In the genomic region with DNA sequence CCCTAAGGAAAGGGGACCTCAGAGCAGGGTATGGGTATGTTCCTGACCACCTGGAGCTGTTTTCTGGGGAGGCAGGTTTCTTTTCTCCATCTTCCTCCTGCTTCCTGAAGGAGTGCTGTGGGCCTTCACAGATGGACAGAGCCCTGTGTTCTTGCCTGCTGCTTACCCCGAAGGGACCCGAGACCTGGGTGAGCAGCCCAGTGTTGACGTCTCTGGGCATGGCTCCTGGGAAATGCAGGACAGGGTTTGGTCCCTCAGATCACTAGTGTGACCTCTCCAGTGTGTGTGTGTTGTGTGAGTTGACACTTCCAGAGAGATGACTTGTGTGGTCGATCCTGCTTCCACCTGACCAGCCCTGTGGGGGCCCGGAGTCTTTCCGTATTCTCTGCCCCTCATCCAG, we compare ENCODE assay signal across 8 mouse cellular contexts. TPM values are rescaled to one million over a fixed set of nuclear protein-coding genes. Genes with fewer than 3 reads are reported as not detected.
DNase-seq lines count a peak whose midpoint lies in the region; ATAC-seq lines count a peak whose summit lies in the region.

No protein-coding gene starts in this region.

- no peak overlapping the region for H3K9ac ChIP-seq in heart, embryonic 15.5 days
- no peak overlapping the region; the same call in 1 of the 2 replicates for H3K9ac ChIP-seq in embryonic facial prominence, embryonic 11.5 days (replicated peaks; ENCODE audit: low read length)
- peak overlapping the region; percentile 94 for H3K9ac ChIP-seq in hindbrain, embryonic 14.5 days
- H3K9ac ChIP-seq in midbrain, embryonic 15.5 days, result peak overlapping the region; percentile 91

- peaks cover 27% of the 10 kb centered on the region for H3K4me1 ChIP-seq in heart, embryonic 15.5 days (replicated peaks)
- peaks cover 4% of the 10 kb centered on the region; the same call in 1 of the 2 replicates for H3K4me1 ChIP-seq in embryonic facial prominence, embryonic 11.5 days (ENCODE audit: control insufficient read depth, insufficient read depth, low read length)
- H3K4me1 ChIP-seq in hindbrain, embryonic 14.5 days (replicated peaks; ENCODE audit: control insufficient read depth, insufficient read depth, low read length), result peaks cover 38% of the 10 kb centered on the region
- peaks cover 36% of the 10 kb centered on the region for H3K4me1 ChIP-seq in midbrain, embryonic 15.5 days

- no peak overlapping the region for H3K27ac ChIP-seq in heart, embryonic 15.5 days
- H3K27ac ChIP-seq in embryonic facial prominence, embryonic 11.5 days (replicated peaks; ENCODE audit: low read depth, low read length), result no peak overlapping the region
- no peak overlapping the region for H3K27ac ChIP-seq in hindbrain, embryonic 14.5 days
- no peak overlapping the region for H3K27ac ChIP-seq in midbrain, embryonic 15.5 days

- 92% methylated on average over 6 of the region's 6 CpGs for WGBS in heart, embryonic 15.5 days
- WGBS in embryonic facial prominence, embryonic 11.5 days, result 91% methylated on average over 6 of the region's 6 CpGs
- WGBS in hindbrain, embryonic 14.5 days, result 89% methylated on average over 6 of the region's 6 CpGs
- 82% methylated on average over 6 of the region's 6 CpGs for WGBS in midbrain, embryonic 15.5 days

- H3K36me3 ChIP-seq in heart, embryonic 15.5 days, result no peaks in the 10 kb centered on the region
- H3K36me3 ChIP-seq in embryonic facial prominence, embryonic 11.5 days (replicated peaks; ENCODE audit: control insufficient read depth, insufficient read depth, low read depth, low read length), result no peaks in the 10 kb centered on the region
- H3K36me3 ChIP-seq in hindbrain, embryonic 14.5 days (replicated peaks; ENCODE audit: control insufficient read depth, insufficient read depth), result peaks cover 23% of the 10 kb centered on the region
- no peaks in the 10 kb centered on the region for H3K36me3 ChIP-seq in midbrain, embryonic 15.5 days (replicated peaks)

- peak overlapping the region; percentile 99 for H3K4me2 ChIP-seq in heart, embryonic 15.5 days
- H3K4me2 ChIP-seq in embryonic facial prominence, embryonic 11.5 days (ENCODE audit: low read depth, low read length), result peak overlapping the region; percentile 99
- H3K4me2 ChIP-seq in hindbrain, embryonic 14.5 days (replicated peaks), result peak overlapping the region; percentile 84
- H3K4me2 ChIP-seq in midbrain, embryonic 15.5 days, result peak overlapping the region; percentile 77

- H3K9me3 ChIP-seq in heart, embryonic 15.5 days (replicated peaks), result no peaks in the 10 kb centered on the region
- no peaks in the 10 kb centered on the region for H3K9me3 ChIP-seq in embryonic facial prominence, embryonic 11.5 days (replicated peaks; ENCODE audit: control insufficient read depth, low read length)
- no peaks in the 10 kb centered on the region for H3K9me3 ChIP-seq in hindbrain, embryonic 14.5 days (ENCODE audit: control insufficient read depth, low read length)
- no peaks in the 10 kb centered on the region for H3K9me3 ChIP-seq in midbrain, embryonic 15.5 days

- intact Hi-C loops in heart, postnatal 14 days (cut with DNase I), result no loop called here

- ATAC-seq in heart, embryonic 15.5 days (replicated peaks; ENCODE audit: insufficient number of reproducible peaks, insufficient read depth, low FRiP score, low read depth), result no peak
- no peak for ATAC-seq in embryonic facial prominence, embryonic 11.5 days (replicated peaks; ENCODE audit: insufficient number of reproducible peaks, low FRiP score, low TSS enrichment, low read depth)
- no peak for ATAC-seq in hindbrain, embryonic 14.5 days (ENCODE audit: low FRiP score)
- no peak for ATAC-seq in midbrain, embryonic 15.5 days (replicated peaks)

- H3K27me3 ChIP-seq in heart, embryonic 15.5 days, result peaks cover 17% of the 10 kb centered on the region
- peaks cover 15% of the 10 kb centered on the region for H3K27me3 ChIP-seq in embryonic facial prominence, embryonic 11.5 days (ENCODE audit: control insufficient read depth, insufficient read depth, low read length)
- H3K27me3 ChIP-seq in hindbrain, embryonic 14.5 days (ENCODE audit: control insufficient read depth, insufficient read depth, low read length), result peaks cover 11% of the 10 kb centered on the region
- H3K27me3 ChIP-seq in midbrain, embryonic 15.5 days (replicated peaks), result no peaks in the 10 kb centered on the region

- no peak overlapping the region for H3K4me3 ChIP-seq in heart, embryonic 15.5 days
- H3K4me3 ChIP-seq in embryonic facial prominence, embryonic 11.5 days (ENCODE audit: low read depth, low read length), result peak overlapping the region; percentile 79; the same call in 1 of the 2 replicates
- peak overlapping the region; percentile 89 for H3K4me3 ChIP-seq in hindbrain, embryonic 14.5 days (replicated peaks; ENCODE audit: low read length)
- H3K4me3 ChIP-seq in midbrain, embryonic 15.5 days, result peak overlapping the region; percentile 84

- no peak for DNase-seq in heart, postnatal 14 days
- DNase-seq in embryonic facial prominence, embryonic 11.5 days (ENCODE audit: low spot score), result no peak
- DNase-seq in hindbrain, embryonic 14.5 days (ENCODE audit: low spot score), result no peak
- DNase-seq in right cerebral cortex, postnatal 4 days, result no peak
- DNase-seq in urinary bladder, postnatal 36 days (ENCODE audit: low spot score in 2 of 2), result no peak
- no peak for DNase-seq in frontal cortex, postnatal 36 days (ENCODE audit: low spot score in 2 of 2)

RNA-seq across cellular contexts. Expression of a gene that starts 3.2 kb away (rescaled TPM):
- 4.8 and 7.9 TPM in 2 replicates for polyA plus RNA-seq in heart, embryonic 15.5 days (2015; fragmentation: Nextera tagmentation; extraction: Ambion mirVana)
- 1 to 10 TPM; 8.6 to 9.9 TPM for total RNA-seq in heart, postnatal 14 days (2021)
- polyA plus RNA-seq in embryonic facial prominence, embryonic 11.5 days (2014; fragmentation: Nextera tagmentation; extraction: Ambion mirVana), result 5.3 and 8.0 TPM in 2 replicates
- 39.5 and 41.9 TPM in 2 replicates for polyA plus RNA-seq in hindbrain, embryonic 14.5 days (2014; fragmentation: Nextera tagmentation; extraction: Ambion mirVana)
- 51.0 and 53.7 TPM in 2 replicates for polyA plus RNA-seq in midbrain, embryonic 15.5 days (2015; fragmentation: Nextera tagmentation; extraction: Ambion mirVana)

RNA-seq across cellular contexts. Expression of a gene that starts 37.0 kb away (rescaled TPM):
- polyA plus RNA-seq in heart, embryonic 15.5 days (2015; fragmentation: Nextera tagmentation; extraction: Ambion mirVana), result 7.2 and 34.0 TPM in 2 replicates
- total RNA-seq in heart, postnatal 14 days (2021), result 1 to 10 TPM; 6.3 to 8.0 TPM
- polyA plus RNA-seq in embryonic facial prominence, embryonic 11.5 days (2014; fragmentation: Nextera tagmentation; extraction: Ambion mirVana), result 3.4 and 6.5 TPM in 2 replicates
- polyA plus RNA-seq in hindbrain, embryonic 14.5 days (2014; fragmentation: Nextera tagmentation; extraction: Ambion mirVana), result 7.1 and 7.9 TPM in 2 replicates
- 7.3 and 8.6 TPM in 2 replicates for polyA plus RNA-seq in midbrain, embryonic 15.5 days (2015; fragmentation: Nextera tagmentation; extraction: Ambion mirVana)

RNA-seq across cellular contexts. Expression of a gene that starts 44.8 kb away (rescaled TPM):
- polyA plus RNA-seq in heart, embryonic 15.5 days (2015; fragmentation: Nextera tagmentation; extraction: Ambion mirVana), result 4.8 and 7.6 TPM in 2 replicates
- total RNA-seq in heart, postnatal 14 days (2021), result 1 to 10 TPM; 5.8 to 7.2 TPM
- 2.3 and 2.6 TPM in 2 replicates for polyA plus RNA-seq in embryonic facial prominence, embryonic 11.5 days (2014; fragmentation: Nextera tagmentation; extraction: Ambion mirVana)
- 2.2 and 4.7 TPM in 2 replicates for polyA plus RNA-seq in hindbrain, embryonic 14.5 days (2014; fragmentation: Nextera tagmentation; extraction: Ambion mirVana)
- 1.9 and 2.5 TPM in 2 replicates for polyA plus RNA-seq in midbrain, embryonic 15.5 days (2015; fragmentation: Nextera tagmentation; extraction: Ambion mirVana)

RNA-seq across cellular contexts. Expression of a gene that starts 48.8 kb away (rescaled TPM):
- 139 and 169 TPM in 2 replicates for polyA plus RNA-seq in heart, embryonic 15.5 days (2015; fragmentation: Nextera tagmentation; extraction: Ambion mirVana)
- total RNA-seq in heart, postnatal 14 days (2021), result 100 to 1,000 TPM; 217 to 237 TPM
- 68.3 and 99.2 TPM in 2 replicates for polyA plus RNA-seq in embryonic facial prominence, embryonic 11.5 days (2014; fragmentation: Nextera tagmentation; extraction: Ambion mirVana)
- polyA plus RNA-seq in hindbrain, embryonic 14.5 days (2014; fragmentation: Nextera tagmentation; extraction: Ambion mirVana), result 69.2 and 70.3 TPM in 2 replicates
- polyA plus RNA-seq in midbrain, embryonic 15.5 days (2015; fragmentation: Nextera tagmentation; extraction: Ambion mirVana), result 139 and 162 TPM in 2 replicates

Comparison
In these comparisons a context has a peak if more than half of its experiments do, and no peak if none do; other contexts are left out.
1. H3K9ac ChIP-seq: peak in hindbrain, embryonic 14.5 days (single experiment) and midbrain, embryonic 15.5 days (single experiment); none in heart, embryonic 15.5 days (single experiment) and embryonic facial prominence, embryonic 11.5 days (single experiment).
2. Peak in every context shown above with its lines, with median percentiles within 50 percentile points of each other: H3K4me2 ChIP-seq.